Mouse (Mus musculus) heart, postnatal 0 days (tissue): ENCODE measurements at regions not wholly inside any gene's neighbourhood (a gene's known extent, or its start where the extent isn't known, plus 50 kb on each side); places are given as distances from the start of the nearest gene placed in this dataset.

ENCODE experiments used
- ATAC-seq: fragments of 200-750 bp; cut with Nextera tagmentation; 2 replicates; pipeline ENCODE4 v1.8.0; 2017; ENCODE audit warnings: low read depth, moderate number of reproducible peaks, moderate library complexity; ENCODE audit not compliant: insufficient read depth
- DNase-seq: peaks from one replicate; pipeline ENCODE4 v3.0.0-alpha.2; 2016; ENCODE audit warnings: low spot score
- H3K27ac ChIP-seq: fragments of 300-500 bp; sonication (generic); 2 replicates; pipeline ENCODE4 v1.5.1; 2014; ENCODE audit warnings: low read depth, mild to moderate bottlenecking
- H3K27me3 ChIP-seq: fragments of 300-500 bp; sonication (generic); 2 replicates; pipeline ENCODE4 v1.6.1; 2014; ENCODE audit warnings: low read length, mixed read lengths; ENCODE audit not compliant: control insufficient read depth, insufficient read depth
- H3K36me3 ChIP-seq: fragments of 300-500 bp; sonication (generic); replicated peaks from 2 replicates; pipeline ENCODE4 v1.6.1; 2014; ENCODE audit warnings: low read length, mixed read lengths; ENCODE audit not compliant: control insufficient read depth, insufficient read depth
- H3K4me1 ChIP-seq: fragments of 300-500 bp; sonication (generic); 2 replicates; pipeline ENCODE4 v1.6.1; 2014; ENCODE audit warnings: antibody characterized with exemption; ENCODE audit not compliant: control insufficient read depth, insufficient read depth
- H3K4me2 ChIP-seq: fragments of 300-500 bp; sonication (generic); 2 replicates; pipeline ENCODE4 v1.6.1; 2014; ENCODE audit warnings: low read depth, mild to moderate bottlenecking, low read length, moderate library complexity
- H3K4me3 ChIP-seq: fragments of 300-500 bp; sonication (generic); 2 replicates; pipeline ENCODE4 v1.5.1; 2014; ENCODE audit warnings: low read depth, low read length
- H3K9ac ChIP-seq: fragments of 300-500 bp; sonication (generic); replicated peaks from 2 replicates; pipeline ENCODE4 v1.6.1; 2014; ENCODE audit warnings: low read depth, low read length, mixed read lengths
- H3K9me3 ChIP-seq: fragments of 300-500 bp; sonication (generic); replicated peaks from 2 replicates; pipeline ENCODE4 v1.6.1; 2016; ENCODE audit warnings: low read length; ENCODE audit not compliant: control insufficient read depth
- CTCF ChIP-seq: IDR thresholded peaks from 2 replicates; pipeline ENCODE4 v1.5.1; 2016; ENCODE audit warnings: antibody characterized with exemption, control low read depth, low read depth
- EP300 ChIP-seq: IDR thresholded peaks from 2 replicates; pipeline ENCODE4 v1.6.1; 2016; ENCODE audit warnings: antibody characterized with exemption, low read depth
- WGBS: fragments of 180-500 bp; shearing (Covaris S2); extraction: QIAGEN DNeasy Blood & Tissue Kit; methylation state at CpG from one replicate; pipeline ENCODE4 v1.1.7; 2014; 5-methylcytosine and 5-hydroxymethylcytosine counted together

GRCm38 (mm10) chr1:73787224-73787623 is 337.0 kb downstream of the Tns1 start:
- Histone ChIP-seq H3K9me3 (no peaks in the 10 kb centered on the region), H3K27me3 (no peaks in the 10 kb centered on the region), H3K4me1 (no peaks in the 10 kb centered on the region), H3K27ac (no peak overlapping the region), H3K4me2 (no peak overlapping the region), H3K9ac (no peak overlapping the region), H3K36me3 (no peaks in the 10 kb centered on the region), H3K4me3 (no peak overlapping the region)
- no peak for TF ChIP-seq EP300
- no peak for TF ChIP-seq CTCF
- no peak for ATAC-seq
- WGBS, result 71% methylated on average over 7 of the region's 7 CpGs
- no peak for DNase-seq

- ATAC-seq (no peak), DNase-seq (no peak)
- TF ChIP-seq EP300, result no peak
- TF ChIP-seq CTCF, result no peak
- Histone ChIP-seq H3K9me3 (no peaks in the 10 kb centered on the region), H3K9ac (no peak overlapping the region), H3K4me2 (no peak overlapping the region), H3K4me1 (no peaks in the 10 kb centered on the region), H3K4me3 (no peak overlapping the region), H3K27me3 (no peaks in the 10 kb centered on the region), H3K36me3 (no peaks in the 10 kb centered on the region), H3K27ac (no peak overlapping the region)
- 77% methylated on average over 2 of the region's 2 CpGs for WGBS
Observed at GRCm38 (mm10) chr1:73783303-73783702, 340.9 kb downstream of the Tns1 start.

- Histone ChIP-seq H3K27ac (no peak overlapping the region), H3K4me2 (no peak overlapping the region), H3K4me3 (no peak overlapping the region), H3K9me3 (no peaks in the 10 kb centered on the region), H3K36me3 (no peaks in the 10 kb centered on the region), H3K4me1 (no peaks in the 10 kb centered on the region), H3K9ac (no peak overlapping the region), H3K27me3 (no peaks in the 10 kb centered on the region)
- 73% methylated on average over 2 of the region's 2 CpGs for WGBS
- DNase-seq, result no peak
- TF ChIP-seq EP300 (no peak), CTCF (no peak)
- ATAC-seq, result no peak
Observed at GRCm38 (mm10) chr1:73782871-73783270, 341.4 kb downstream of the Tns1 start.

- H3K4me3 ChIP-seq, result no peak overlapping the region
- H3K9me3 ChIP-seq, result no peaks in the 10 kb centered on the region
- H3K36me3 ChIP-seq, result no peaks in the 10 kb centered on the region
- H3K27me3 ChIP-seq, result no peaks in the 10 kb centered on the region
- no peaks in the 10 kb centered on the region for H3K4me1 ChIP-seq
- H3K4me2 ChIP-seq, result no peak overlapping the region
- H3K27ac ChIP-seq, result no peak overlapping the region
- DNase-seq, result no peak
- WGBS, result 55% methylated on average over 5 of the region's 5 CpGs
- TF ChIP-seq CTCF (no peak), EP300 (no peak)
- ATAC-seq, result no peak
- no peak overlapping the region for H3K9ac ChIP-seq
Observed at GRCm38 (mm10) chr1:73771773-73772172, 352.5 kb downstream of the Tns1 start.

DNA sequence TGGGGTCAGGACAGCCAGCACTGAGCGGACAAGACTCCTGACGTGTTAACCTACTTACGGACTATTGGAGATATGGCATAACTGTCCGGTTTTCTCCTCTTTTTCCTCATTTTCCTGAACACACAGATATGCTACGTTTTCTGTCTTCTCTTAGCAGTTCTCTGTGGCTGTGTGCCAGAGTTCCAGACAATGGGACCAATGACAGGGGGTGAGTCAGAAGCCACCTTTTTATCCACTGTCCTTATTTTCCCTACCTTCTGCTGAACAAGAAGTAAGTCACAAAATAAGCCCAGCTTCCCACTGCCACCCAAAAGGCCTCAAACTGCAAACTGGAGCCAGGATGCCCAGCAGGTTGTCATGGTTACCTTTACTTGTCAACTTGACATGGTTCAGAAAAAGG is 353.6 kb downstream of the Tns1 start:
- ATAC-seq (no peak), DNase-seq (no peak)
- H3K27me3 ChIP-seq, result no peaks in the 10 kb centered on the region
- H3K9ac ChIP-seq, result no peak overlapping the region
- WGBS, result 66% methylated on average over 5 of the region's 5 CpGs
- no peak overlapping the region for H3K4me3 ChIP-seq
- no peak overlapping the region for H3K27ac ChIP-seq
- H3K4me2 ChIP-seq, result no peak overlapping the region
- H3K36me3 ChIP-seq, result no peaks in the 10 kb centered on the region
- H3K9me3 ChIP-seq, result no peaks in the 10 kb centered on the region
- TF ChIP-seq CTCF (no peak), EP300 (no peak)
- H3K4me1 ChIP-seq, result no peaks in the 10 kb centered on the region

GRCm38 (mm10) chr1:73764611-73765333 is 359.5 kb downstream of the Tns1 start:
- no peak overlapping the region for H3K27ac ChIP-seq
- H3K4me1 ChIP-seq, result no peaks in the 10 kb centered on the region
- DNase-seq (no peak), ATAC-seq (no peak)
- no peak overlapping the region for H3K4me2 ChIP-seq
- no peaks in the 10 kb centered on the region for H3K9me3 ChIP-seq
- 48% methylated on average over 5 of the region's 5 CpGs for WGBS
- no peak overlapping the region for H3K4me3 ChIP-seq
- H3K27me3 ChIP-seq, result no peaks in the 10 kb centered on the region
- TF ChIP-seq EP300 (no peak), CTCF (no peak)
- no peak overlapping the region for H3K9ac ChIP-seq
- no peaks in the 10 kb centered on the region for H3K36me3 ChIP-seq
